Mouse (Mus musculus) adrenal gland, adult 2 months (tissue): Measurements from ENCODE around the gene Usp48. TPM values are rescaled to one million over a fixed set of nuclear protein-coding genes. Genes with fewer than 3 reads are reported as not detected.
"Not testable (repeated sequence)": the region's sequence is repeated elsewhere in the genome, so short reads cannot be mapped to it uniquely, and the experiment has no call there.

Experiments used
- DNase-seq: peaks from one replicate; pipeline ENCODE4 v3.0.0; 2021
- long read RNA-seq: library from polyadenylated mRNA; stranded (forward); transcript quantifications from one replicate; pipeline ENCODE4 v2.0.0, GENCODE M21; 2021
- polyA plus RNA-seq: library from polyadenylated mRNA; depleted of rRNA; stranded (reverse); fragments of >200 nt; gene quantifications from 2 replicates; pipeline ENCODE4 v1.2.3, GENCODE M21; 2012; rRNA removed
- total RNA-seq, 2 experiments: library from RNA; stranded (reverse); gene quantifications; 2 replicates each; pipeline ENCODE4 v1.2.3; 2021

Usp48 gene
- total RNA-seq (100 to 1,000 TPM; 100 to 101 TPM), polyA plus RNA-seq (52.2 and 58.9 TPM in 2 replicates)
- long read RNA-seq, full-length matches to known transcripts = 8 of 48 reads
- long read RNA-seq, partial matches to known transcripts = 2 of 48 reads
- long read RNA-seq, other reads (novel, unspliced or antisense) = 38 of 48 reads

- DNase-seq = peak; percentile 99
These were observed at the start of gene Usp48 for GRCm38 (mm10) chr4:137593601-137594495. TSS of gene Usp48 (plus strand) at chr4:137593755.

- DNase-seq = no peak
These were observed 48.0 kb upstream of the Usp48 start for GRCm38 (mm10) chr4:137545568-137545967.

GRCm38 (mm10) chr4:137546003-137546525, 47.5 kb upstream of the Usp48 start:
- peak; percentile 45 for DNase-seq

GRCm38 (mm10) chr4:137553466-137553865, 40.1 kb upstream of the Usp48 start:
- DNase-seq = no peak

GRCm38 (mm10) chr4:137556673-137557210, 36.8 kb upstream of the Usp48 start:
- DNase-seq = no peak

- no peak for DNase-seq
These were observed 23.7 kb upstream of the Usp48 start for GRCm38 (mm10) chr4:137569873-137570272.

- DNase-seq = no peak
These were observed 19.1 kb upstream of the Usp48 start, which contains the start of gene Ldlrad2 for GRCm38 (mm10) chr4:137574469-137574868. TSS of gene Ldlrad2 (minus strand) at chr4:137574569.

- DNase-seq = no peak
These were observed 16.1 kb upstream of the Usp48 start for GRCm38 (mm10) chr4:137577486-137577885.

GRCm38 (mm10) chr4:137578181-137578845, 15.2 kb upstream of the Usp48 start:
- peak; percentile 69 for DNase-seq

- DNase-seq = no peak
These were observed 13.8 kb upstream of the Usp48 start for GRCm38 (mm10) chr4:137579789-137580188.

GRCm38 (mm10) chr4:137580299-137580698, 13.3 kb upstream of the Usp48 start:
- no peak for DNase-seq

GRCm38 (mm10) chr4:137581815-137582214, 11.7 kb upstream of the Usp48 start:
- DNase-seq = peak; percentile 76

GRCm38 (mm10) chr4:137589095-137589494, 4.5 kb upstream of the Usp48 start:
- not testable (repeated sequence) for DNase-seq

- no peak for DNase-seq
These were observed 4.0 kb upstream of the Usp48 start for GRCm38 (mm10) chr4:137589586-137589985.

GRCm38 (mm10) chr4:137590961-137591360, 2.6 kb upstream of the Usp48 start:
- DNase-seq = peak; percentile 34

GRCm38 (mm10) chr4:137594496-137595270, 1.1 kb downstream of the Usp48 start:
- DNase-seq = no peak

- no peak for DNase-seq
These were observed 3.6 kb downstream of the Usp48 start for GRCm38 (mm10) chr4:137597098-137597630.

- DNase-seq = no peak
These were observed 5.0 kb downstream of the Usp48 start for GRCm38 (mm10) chr4:137598577-137598976.

GRCm38 (mm10) chr4:137603449-137604171, 10.1 kb downstream of the Usp48 start:
- DNase-seq = no peak

- DNase-seq = no peak
These were observed 13.5 kb downstream of the Usp48 start for GRCm38 (mm10) chr4:137607023-137607422.
